Mouse (Mus musculus) liver, adult 10 weeks (tissue): ENCODE data around the gene Dync1li1. TPM values are rescaled to one million over a fixed set of nuclear protein-coding genes. Genes with fewer than 3 reads are reported as not detected.

Source experiments
- polyA plus RNA-seq: library from polyadenylated mRNA; stranded (reverse); fragments of 350-450 nt; fragmentation: Illumina TruSeq; extraction: RNeasy Lipid Tissue Mini Kit (QIAGEN cat#74804); gene quantifications from one replicate; pipeline ENCODE4 v1.2.3, GENCODE M21; 2014; ENCODE audit warnings: low read depth, low replicate concordance

Gene Dync1li1
- polyA plus RNA-seq: 14.7 TPM

DNA sequence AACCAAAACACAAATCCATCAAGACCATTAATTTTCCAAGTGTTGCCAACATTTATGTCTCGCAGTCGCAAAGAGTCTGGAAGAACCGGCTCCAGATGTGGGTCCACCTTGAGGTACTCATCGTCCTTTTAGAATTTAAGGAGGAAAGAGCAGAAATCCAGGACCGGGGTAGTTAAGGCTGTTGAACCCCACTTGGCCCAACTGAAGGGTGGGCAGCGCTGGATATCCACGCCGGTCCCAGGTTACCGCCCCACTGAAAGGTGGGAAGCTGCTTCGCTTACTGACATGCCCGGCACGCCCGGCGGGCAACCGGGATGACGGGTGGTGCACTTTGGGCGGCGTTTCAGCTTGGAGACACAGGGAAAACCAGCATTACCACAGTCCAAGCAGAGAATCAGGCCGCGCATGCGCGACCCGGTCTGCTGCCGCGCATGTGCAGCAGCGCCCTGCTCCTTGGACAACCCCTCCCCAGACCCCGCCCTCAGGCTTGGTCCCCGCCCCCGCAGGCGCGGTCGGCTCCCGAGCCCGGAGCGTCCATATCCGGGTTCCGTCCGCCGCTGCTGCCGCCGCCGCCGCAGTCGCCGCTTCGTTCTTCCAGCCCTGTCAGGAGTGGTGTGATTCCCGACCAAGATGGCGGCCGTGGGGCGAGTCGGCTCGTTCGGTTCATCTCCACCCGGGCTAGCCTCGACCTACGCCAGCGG lies at the start of gene Dync1li1:
TSS of gene Dync1li1 (plus strand) at position 539 of the 701 bp plus-strand sequence.

GRCm38 (mm10) chr9:114639839-114640646 lies 48.5 kb upstream of the Dync1li1 start, which contains the start of gene Cnot10:
Gene Cnot10, minus strand, starts transcription at chr9:114640184.

GRCm38 (mm10) chr9:114731011-114731755 lies 42.6 kb downstream of the Dync1li1 start, which contains the start of gene Cmtm6:
Gene Cmtm6, plus strand, starts transcription at chr9:114731116.

Other genes with a start within 250 kb of the Dync1li1 start
- not detected for gene Ccr4, start 183.9 kb upstream of the Dync1li1 start, polyA plus RNA-seq
- not detected for gene C130032M10Rik, start 173.1 kb upstream of the Dync1li1 start, polyA plus RNA-seq
- gene Trim71, start 124.4 kb upstream of the Dync1li1 start, polyA plus RNA-seq: not detected
- gene Cnot10, start 48.6 kb upstream of the Dync1li1 start, polyA plus RNA-seq: 15.8 TPM
- gene Cmtm6, start 42.3 kb downstream of the Dync1li1 start, polyA plus RNA-seq: 69.1 TPM
- gene Cmtm7, start 93.1 kb downstream of the Dync1li1 start, polyA plus RNA-seq: 0.87 TPM
- gene Cmtm8, start 155.4 kb downstream of the Dync1li1 start, polyA plus RNA-seq: 78.4 TPM
- gene Gpd1l, start 245.2 kb downstream of the Dync1li1 start, polyA plus RNA-seq: 17.2 TPM